Mouse (Mus musculus) lung, postnatal 4 days (tissue): ENCODE data around the gene CN725425.

Source experiments
- DNase-seq, 2 experiments: peaks; one replicate each; pipeline ENCODE4 v3.0.0; 2021

CN725425 gene

GRCm38 (mm10) chr15:91237294-91237693 is 38.0 kb downstream of the CN725425 start:
- DNase-seq: no peak

DNA sequence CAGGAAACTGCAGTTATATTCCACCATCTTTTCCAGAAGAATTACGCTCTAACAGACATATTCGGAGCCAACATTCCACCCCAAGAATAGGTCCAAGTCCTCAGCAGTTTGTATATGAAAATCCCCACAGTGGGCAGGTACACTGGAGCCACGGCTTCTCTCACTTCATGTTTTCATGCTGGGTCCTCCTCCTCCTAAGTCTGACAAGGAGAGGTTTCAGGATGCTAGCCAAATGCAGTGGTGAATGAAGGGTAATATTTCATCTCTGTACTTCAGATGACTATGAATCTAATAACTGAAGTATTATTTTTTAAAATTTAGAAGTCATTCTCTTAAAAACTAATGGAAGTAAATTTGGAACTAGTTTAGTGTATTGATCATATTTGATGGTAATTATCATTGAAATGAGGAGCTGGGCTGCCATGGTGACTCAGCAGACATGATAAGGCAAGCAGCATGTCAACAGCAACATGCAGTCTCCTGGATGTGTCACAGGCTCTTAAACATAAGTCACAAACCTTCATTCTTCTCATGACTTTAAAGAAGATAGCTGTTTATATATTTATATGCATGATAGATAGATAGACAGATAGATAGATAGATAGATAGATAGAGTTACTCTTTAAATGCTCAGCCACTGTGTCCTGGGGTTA is 41.5 kb downstream of the CN725425 start:
- DNase-seq: no peak

GRCm38 (mm10) chr15:91250815-91251214 is 51.5 kb downstream of the CN725425 start:
- no peak for DNase-seq

DNA sequence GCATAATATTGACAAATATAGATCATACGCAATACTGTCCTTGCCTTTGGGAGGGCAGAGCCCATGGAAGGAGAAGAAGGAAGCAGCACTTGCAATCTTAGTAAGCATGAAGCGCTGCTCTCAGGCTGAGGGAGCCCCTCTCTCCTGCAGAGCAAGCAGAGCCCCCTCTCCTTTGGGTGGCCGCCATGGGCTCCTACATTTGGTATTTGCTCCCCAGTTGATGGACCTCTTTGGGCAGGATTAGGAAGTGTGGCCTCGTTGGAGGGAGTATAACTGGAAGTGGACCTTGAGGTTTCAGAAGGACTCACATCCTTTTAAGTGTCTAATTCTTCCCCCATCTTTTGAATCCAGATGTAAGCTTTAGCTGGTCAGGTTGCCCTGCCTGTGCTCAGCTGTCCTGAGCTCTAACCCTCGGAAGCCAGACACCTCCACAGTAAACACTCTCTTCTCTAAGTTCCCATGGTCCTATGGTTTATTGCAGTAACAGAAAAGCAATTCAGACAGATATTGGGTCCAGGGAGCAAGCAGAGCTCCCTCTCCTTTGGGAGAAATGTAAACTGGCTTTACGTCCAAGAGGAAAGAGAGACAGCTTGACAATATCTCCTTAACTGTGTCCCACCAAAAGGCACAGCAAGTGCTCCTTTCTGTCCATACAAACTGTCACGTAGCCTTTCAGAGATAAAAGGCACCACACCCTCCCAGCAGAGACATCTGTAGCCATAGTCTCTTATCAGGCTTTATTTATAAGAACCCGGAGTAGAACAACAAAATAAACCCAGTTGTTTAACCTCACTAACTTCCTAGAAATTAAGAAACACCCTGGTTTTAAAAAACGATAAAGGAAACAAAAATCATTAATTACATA is 52.5 kb downstream of the CN725425 start:
- DNase-seq: no peak

DNA sequence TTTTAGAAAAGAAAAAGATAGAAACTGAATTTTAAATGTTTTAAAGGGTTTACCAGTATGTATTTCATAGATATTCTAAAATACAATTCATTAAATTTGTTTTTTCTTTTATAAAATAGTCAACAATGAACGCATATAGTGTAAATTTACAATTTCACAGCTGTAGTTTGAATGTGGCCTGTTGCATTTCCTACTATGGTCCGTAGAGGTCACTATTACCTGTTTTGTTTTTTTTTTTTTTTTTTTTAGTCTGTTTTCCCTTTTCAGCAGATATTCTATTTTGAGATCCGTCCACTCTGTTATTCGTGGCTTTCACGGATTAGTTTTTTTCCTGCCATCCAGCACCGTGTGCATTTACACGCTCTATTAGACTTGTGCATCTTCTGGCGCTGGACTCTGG is 53.7 kb downstream of the CN725425 start:
- DNase-seq: no peak

- DNase-seq: no peak
Observed at GRCm38 (mm10) chr15:91255308-91255707, 56.0 kb downstream of the CN725425 start.

- no peak for DNase-seq
Observed at GRCm38 (mm10) chr15:91257140-91257539, 57.8 kb downstream of the CN725425 start.

- DNase-seq: no peak
Observed at GRCm38 (mm10) chr15:91260578-91260977, 61.3 kb downstream of the CN725425 start.

- DNase-seq: no peak
Observed at GRCm38 (mm10) chr15:91263926-91264325, 64.6 kb downstream of the CN725425 start.

DNA sequence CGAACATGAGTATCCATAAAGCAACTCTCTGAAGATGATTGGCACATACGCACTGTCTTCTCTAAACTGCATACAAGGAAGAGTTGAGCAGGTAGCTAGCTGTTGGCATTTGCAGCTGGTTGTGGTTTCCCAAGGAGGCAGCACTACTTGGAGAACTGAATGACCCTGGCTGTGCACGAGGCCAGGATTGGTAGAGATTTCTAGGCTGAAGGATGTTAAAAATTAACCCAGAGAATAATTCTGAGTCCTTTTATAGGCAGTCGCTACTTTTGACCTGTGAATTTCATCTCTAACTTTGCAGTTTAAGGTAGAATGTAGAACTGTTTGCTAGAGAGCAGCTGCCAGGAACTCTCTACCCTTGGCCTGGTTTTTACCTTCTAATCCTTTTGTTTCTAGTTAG is 69.2 kb downstream of the CN725425 start:
- no peak for DNase-seq

GRCm38 (mm10) chr15:91275961-91276360 is 76.7 kb downstream of the CN725425 start:
- no peak for DNase-seq

DNA sequence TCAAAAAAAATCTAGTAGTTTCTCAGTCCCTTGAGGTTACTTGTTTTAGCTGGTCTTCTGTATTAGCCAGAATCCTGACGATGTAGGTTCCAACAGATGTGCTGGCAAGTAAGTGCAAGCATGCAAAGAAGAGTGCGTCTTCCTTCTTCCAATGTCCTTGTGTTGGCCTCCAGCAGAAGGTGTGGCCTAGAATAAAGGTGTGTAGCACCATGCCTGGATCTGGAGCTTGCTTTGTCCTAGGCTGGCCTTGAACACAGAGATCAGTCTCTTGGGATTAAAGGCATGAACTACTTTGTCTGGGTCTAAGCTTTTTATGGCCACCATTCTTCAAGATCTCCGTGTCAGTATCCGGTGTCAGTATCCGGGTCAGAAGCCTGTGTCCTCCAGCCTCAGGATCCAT is 80.3 kb downstream of the CN725425 start:
- DNase-seq: no peak

- no peak for DNase-seq
Observed at GRCm38 (mm10) chr15:91281521-91281920, 82.2 kb downstream of the CN725425 start.

DNA sequence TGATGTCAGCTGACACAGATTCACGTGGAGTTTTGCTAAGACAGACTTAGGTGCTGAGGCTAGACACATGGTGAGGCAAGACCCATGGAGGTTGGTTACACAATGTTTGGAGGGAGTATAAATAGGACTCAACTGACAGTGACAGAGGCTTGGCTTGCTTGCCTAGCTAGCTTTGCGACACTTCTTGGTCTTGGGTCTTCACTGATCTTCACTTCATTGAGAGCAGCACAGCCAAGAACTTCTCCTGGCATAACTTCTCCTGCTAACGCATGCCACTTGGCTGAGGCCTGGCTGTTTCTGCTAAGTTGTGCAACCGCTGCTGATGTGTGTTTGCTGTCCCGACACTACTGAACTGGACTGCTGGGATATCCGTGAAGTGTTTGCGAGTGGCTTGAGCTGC is 83.5 kb downstream of the CN725425 start:
- DNase-seq: peak; percentile 54 to 87

DNA sequence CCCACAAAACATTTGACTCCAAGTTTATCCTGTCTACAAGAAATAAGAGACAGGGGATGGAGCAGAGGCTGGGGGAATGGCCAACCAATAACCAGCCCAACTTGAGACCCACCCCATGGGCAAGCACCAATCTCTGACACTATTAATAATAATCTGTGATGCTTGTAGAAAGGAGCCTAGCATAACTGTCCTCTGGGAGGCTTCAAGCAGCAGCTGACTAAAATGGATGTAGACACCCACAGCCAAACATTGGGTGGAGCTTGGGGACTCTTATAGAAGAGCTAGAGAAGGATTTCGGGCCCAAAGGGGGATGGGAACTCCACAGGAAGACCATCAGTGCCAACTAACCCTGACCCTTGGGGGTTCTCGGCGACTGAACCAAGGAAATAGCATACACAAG is 84.1 kb downstream of the CN725425 start:
- no peak for DNase-seq

- peak; percentile 24 to 57 for DNase-seq
Observed at GRCm38 (mm10) chr15:91299319-91299835, 100.1 kb downstream of the CN725425 start.

GRCm38 (mm10) chr15:91301366-91301765 is 102.1 kb downstream of the CN725425 start:
- peak; percentile 72 to 89 for DNase-seq

DNA sequence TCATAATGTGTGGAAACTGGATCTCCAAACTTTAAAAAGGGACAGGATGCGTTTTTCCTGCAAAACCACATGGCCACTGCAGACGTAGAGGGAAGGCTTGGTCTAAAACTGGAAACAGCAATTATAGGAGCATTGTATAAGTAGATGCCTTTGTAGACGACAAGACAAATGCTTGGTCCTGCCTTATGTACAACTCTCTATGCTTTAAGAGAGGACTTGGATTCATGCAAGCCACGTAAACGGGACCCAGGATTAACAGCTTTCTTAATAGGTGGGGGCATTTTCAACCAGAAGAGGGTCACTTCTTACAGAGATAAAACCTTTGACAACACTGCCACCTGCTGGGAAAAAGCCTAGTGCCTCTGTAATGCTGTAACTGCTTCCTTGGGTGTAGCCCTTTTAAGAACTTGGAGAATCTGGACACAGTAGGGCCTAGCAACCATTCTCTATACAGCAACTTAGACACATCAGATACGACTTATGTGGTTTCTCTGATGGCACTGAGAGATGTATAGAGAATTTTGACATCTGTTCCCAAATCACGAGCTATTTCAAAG is 105.1 kb downstream of the CN725425 start:
- DNase-seq: peak in 1 of 2 experiments; percentile 54
